Mouse (Mus musculus) left cerebral cortex, postnatal 10 days (tissue): ENCODE results near the gene Pcyt1a. TPM values are rescaled to one million over a fixed set of nuclear protein-coding genes. Genes with fewer than 3 reads are reported as not detected.
"Not testable (repeated sequence)": the region's sequence is repeated elsewhere in the genome, so short reads cannot be mapped to it uniquely, and the experiment has no call there.

Source experiments
- DNase-seq, 2 experiments: peaks; one replicate each; pipeline ENCODE4 v3.0.0; 2021 to 2022; ENCODE audit warnings: low spot score in 2 of 2, mixed read lengths in 1 of 2; ENCODE audit errors: extremely low spot score in 1 of 2
- intact Hi-C: fragments of 180-260 bp; cut with DNase I; formaldehyde crosslinking; loops from one replicate; pipeline ENCODE4 v1.15.1; 2025
- total RNA-seq, 2 experiments: library from RNA; stranded (reverse); gene quantifications; 2 replicates each; pipeline ENCODE4 v1.2.3; 2021

Gene Pcyt1a
- total RNA-seq, 2 experiments from 2014 or later, result 44.1 to 44.3 TPM

- DNase-seq, result peak in 1 of 2 experiments; percentile 8
- intact Hi-C loops, result no loop called here
Observed at GRCm38 (mm10) chr16:32431047-32431591, 398 bp downstream of the Pcyt1a start.

DNA sequence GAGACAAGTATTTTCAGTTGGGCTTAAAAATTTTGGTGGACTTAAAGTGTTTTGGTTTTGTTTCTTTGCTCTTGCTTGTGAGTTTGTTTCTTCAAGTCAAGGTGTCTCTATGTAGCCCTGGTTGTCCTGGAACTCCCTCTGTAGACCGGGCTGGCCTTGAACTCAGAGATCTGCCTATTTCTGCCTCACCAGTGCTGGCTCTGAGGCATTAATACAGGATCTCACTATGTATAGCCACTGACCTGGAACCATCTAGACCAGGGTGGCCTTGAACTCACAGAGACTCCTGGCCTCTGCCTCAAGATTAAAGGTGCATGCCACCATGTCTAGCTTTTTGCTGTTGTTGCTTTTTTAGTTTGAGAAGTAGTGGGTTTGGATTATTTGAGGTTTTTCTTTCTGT, 1.2 kb downstream of the Pcyt1a start:
- intact Hi-C loops, result no loop called here
- no peak for DNase-seq

DNA sequence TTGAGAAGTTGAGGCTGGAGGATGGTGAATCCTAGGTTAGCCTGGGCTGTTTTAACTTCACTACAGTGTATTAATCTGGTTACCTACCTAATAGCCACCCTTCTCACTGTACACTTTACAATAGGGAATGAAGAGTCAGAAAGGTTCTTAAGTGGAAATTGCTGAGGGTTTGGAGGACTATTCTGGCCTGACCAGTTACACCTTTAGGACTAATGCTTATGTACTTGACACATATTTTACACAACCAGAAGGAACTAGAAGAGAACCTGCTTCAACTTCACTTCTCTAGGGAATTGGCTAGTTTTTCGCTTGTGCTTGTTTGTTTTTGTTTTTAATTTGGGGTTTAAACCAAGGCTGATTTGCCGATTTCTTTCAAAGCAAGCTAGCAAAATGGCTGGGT, 2.4 kb downstream of the Pcyt1a start:
- DNase-seq, result no peak
- intact Hi-C loops, result no loop called here

GRCm38 (mm10) chr16:32434066-32434465, 3.3 kb downstream of the Pcyt1a start:
- no peak for DNase-seq
- intact Hi-C loops, result no loop called here

DNA sequence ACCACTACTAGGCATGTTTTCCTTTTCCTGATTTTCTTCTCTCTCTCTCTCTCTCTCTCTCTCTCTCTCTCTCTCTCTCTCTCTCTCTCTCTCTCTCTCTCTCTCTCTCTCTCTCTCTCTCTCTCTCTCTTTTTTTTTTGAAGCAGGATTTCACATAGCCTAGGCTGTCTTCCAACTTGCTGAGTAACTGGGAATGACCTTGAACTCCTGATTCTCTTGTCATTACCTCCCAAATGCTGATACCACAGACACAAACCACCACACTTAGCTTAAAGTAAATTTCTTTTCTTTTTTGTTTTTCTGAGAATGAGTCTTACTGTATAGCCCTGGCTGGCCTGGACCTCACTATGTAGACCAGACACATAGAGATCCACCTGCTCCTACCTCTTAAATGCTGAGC, 4.0 kb downstream of the Pcyt1a start:
- DNase-seq, result no peak
- intact Hi-C loops, result no loop called here

DNA sequence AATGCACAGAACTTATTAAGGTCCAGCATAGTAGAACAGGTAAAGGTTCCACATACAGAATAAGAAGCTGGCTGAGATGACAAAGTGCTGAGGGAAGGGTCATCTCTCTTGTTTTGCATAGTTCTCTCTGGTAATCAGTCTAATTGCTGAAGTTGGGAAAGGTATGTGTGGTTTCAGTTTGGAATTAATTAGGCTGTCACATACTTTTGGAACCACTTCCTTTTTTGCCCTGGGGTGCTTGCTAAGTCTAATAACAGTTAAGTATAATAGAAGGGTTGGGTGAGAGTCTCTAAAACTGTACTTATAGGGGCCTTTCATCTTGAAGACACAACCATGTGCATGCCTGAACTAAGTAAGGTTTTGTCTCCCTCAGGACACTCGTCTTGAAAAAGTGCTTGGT, 5.9 kb downstream of the Pcyt1a start:
- DNase-seq, result no peak
- intact Hi-C loops, result no loop called here

GRCm38 (mm10) chr16:32437266-32437665, 6.5 kb downstream of the Pcyt1a start:
- intact Hi-C loops, result no loop called here
- no peak for DNase-seq

DNA sequence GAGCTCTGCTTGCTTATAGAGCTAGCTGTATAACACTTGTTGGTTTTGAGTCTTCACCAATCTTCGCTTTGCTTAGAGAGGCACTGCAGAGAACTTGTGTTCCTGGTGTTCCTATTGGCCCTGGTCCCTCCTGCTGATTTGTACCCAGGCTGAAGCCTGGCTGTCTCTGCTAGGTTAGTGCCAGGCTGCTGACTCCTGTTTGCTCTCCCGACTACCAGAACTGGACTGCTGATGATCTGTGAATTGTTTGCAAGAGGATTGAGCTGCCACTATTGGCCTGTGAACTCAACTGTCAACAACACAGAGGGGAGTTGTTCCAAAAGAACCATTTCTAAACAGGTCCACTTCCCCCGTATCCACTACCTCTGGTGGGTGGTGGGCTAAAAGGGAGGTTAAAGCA, 10.7 kb downstream of the Pcyt1a start:
- intact Hi-C loops, result no loop called here
- DNase-seq, result no peak

GRCm38 (mm10) chr16:32444615-32445014, 13.9 kb downstream of the Pcyt1a start:
- DNase-seq, intact Hi-C loops: not testable (repeated sequence)

DNA sequence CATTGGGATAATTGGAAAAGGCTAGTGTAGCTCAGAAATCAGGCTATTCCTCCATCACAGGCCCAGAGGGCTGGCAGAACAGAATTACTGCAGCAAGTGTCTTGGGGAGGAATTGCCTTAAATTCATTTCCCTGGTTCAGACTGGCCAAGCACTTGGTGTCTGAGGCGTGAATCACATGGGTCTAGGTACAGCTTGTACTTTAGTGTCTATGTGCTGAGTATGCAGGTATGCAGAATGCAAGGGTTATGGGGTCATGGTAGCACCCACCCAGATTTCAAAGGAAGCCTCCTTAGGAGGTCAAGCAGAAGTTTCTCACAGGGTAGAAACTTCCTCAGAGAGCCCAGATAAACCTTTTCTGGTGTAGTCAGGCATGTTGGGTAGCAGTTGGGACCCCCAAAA, 14.8 kb downstream of the Pcyt1a start:
- intact Hi-C loops, result no loop called here
- DNase-seq, result no peak

GRCm38 (mm10) chr16:32446563-32447138, 15.9 kb downstream of the Pcyt1a start:
- intact Hi-C loops, result no loop called here
- DNase-seq, result no peak

DNA sequence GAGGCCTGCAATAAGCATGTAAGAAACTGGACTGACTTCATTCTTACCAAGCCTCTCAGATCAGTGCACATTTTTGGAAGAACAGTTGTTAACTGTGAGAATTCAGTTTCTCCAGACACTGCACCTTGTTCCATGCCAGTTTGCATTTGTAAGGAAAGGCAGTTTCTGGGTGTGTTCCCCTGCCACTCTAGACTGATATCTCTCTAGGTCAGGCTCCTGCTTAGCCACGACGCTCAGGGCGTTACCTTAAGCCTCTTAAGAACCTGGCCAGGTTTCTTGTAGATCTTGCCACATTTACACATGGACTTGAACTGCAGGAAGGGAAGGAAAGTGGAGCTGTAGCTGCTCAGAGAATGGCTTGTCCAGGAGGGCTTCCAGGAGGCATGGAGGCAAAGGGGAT, 18.9 kb downstream of the Pcyt1a start:
- intact Hi-C loops, result no loop called here
- DNase-seq, result no peak

GRCm38 (mm10) chr16:32450133-32450532, 19.4 kb downstream of the Pcyt1a start:
- intact Hi-C loops, result no loop called here
- no peak for DNase-seq

DNA sequence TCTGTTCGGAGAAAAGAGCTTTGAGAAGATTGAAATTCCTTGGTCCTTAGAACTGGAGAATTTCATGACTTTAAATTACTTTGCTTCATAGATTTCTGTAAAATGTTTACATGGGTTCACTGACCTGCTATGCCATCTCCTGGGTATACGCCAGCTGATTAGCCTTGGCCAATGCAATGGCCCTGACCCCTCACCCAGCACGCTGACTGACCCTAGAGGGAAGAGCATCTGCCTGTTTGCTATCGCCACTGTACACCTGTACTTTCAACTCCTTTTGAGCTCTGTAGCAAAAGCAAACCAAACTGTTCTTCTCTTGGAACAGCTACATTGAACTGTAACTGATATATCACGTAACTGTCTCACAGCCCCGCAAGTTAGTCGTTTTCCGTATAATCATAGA, 22.4 kb downstream of the Pcyt1a start:
- DNase-seq, result no peak
- intact Hi-C loops, result no loop called here

DNA sequence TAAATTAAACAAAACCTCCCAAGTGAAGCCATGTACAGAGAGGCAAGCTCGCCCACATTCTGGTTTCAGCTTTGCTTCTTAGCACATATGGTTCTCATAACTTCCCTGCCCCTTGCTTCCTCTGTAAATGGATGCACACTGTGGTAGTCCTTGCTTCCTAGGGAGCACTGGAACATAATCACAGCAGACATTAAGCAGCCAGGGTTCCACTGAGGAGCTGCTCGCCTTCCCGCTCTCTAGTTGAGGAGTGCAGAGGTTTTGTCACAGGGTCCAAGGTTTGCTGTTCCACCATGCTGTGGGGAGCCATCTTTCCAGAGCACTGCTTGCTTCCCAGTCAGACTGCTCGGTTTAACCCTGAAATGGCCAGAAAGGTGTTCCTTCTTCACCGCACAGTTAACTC, 23.9 kb downstream of the Pcyt1a start:
- intact Hi-C loops, result no loop called here
- no peak for DNase-seq

DNA sequence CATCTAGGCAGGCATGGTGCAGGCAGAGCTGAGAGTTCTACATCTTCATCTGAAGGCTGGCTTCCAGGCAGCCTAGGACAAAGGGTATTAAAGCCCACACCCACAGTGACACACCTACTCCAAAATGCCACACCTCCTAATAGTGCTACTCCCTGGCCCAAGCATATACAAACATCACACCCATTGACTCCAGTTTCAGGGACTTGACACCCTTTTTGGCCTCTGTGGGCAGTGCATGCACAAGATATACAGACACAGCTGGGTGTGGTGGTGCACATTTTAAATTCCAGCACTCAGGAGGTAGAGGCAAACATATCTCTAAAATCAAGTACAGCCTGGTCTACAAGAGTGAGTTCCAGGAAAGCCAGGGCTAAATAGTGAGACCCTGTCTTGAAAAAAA, 25.4 kb downstream of the Pcyt1a start:
- intact Hi-C loops, result no loop called here
- no peak for DNase-seq

DNA sequence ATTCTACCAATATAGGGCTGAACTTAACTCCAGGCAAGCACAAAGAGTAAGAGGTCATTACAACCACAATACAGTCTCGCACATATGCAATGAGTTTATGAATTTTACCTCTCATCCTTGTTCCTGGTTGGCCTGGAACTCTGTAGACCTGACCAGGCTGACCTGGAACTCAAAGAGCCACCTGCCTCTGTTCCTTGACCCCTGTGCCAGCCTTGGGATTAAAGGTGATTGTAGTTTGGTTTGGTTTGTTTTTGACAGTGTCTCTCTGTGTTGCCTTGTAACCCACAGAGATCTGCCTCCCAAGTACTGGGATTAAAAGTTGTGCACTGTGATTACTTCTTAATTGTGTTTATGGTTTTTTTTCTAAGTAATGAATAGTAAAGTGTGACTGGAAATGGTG, 26.0 kb downstream of the Pcyt1a start:
- DNase-seq, result no peak
- intact Hi-C loops, result no loop called here

DNA sequence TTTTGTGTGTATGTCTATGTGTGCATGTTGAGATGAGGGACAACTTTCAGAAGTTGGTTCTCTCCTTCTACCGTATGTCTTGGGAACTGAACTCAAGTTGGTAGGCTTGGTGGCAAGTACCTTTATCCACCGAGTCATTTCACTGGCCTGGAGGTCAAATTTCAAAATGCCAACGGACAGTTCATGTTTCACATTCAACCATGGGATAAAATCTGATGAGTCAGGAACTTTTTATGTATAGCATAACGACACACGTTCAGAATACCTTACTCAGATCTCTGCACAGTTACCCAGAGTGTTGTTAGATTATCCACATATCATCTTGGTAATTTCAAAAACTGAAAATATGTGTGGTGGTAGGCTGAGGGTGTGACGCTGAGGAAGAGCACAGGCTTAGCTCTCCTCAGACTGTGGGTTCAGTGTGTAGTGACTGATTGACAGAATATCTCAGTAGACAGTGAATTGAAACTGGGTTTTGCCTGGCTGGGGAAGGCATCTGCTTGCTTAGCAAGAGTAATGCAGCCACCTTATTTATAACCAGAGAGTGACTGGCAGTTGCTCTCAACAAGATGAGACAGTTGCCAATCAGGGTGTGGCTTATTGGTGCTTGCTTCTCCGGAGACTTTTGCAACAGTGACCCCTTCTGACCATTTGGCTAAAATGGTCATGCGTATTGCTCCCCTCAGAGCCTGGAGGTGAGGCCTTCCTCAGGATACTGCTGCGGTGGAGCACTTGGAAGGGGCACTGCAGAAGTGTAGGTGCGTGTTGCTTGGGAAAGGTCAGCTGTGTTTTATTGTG, 27.1 kb downstream of the Pcyt1a start:
- intact Hi-C loops, result no loop called here

GRCm38 (mm10) chr16:32460518-32460917, 29.8 kb downstream of the Pcyt1a start:
- intact Hi-C loops, result no loop called here
- DNase-seq, result no peak

More for the DNA sequence above, 27.1 kb downstream of the Pcyt1a start:
- DNase-seq, result peak; percentile 18 to 58

DNA sequence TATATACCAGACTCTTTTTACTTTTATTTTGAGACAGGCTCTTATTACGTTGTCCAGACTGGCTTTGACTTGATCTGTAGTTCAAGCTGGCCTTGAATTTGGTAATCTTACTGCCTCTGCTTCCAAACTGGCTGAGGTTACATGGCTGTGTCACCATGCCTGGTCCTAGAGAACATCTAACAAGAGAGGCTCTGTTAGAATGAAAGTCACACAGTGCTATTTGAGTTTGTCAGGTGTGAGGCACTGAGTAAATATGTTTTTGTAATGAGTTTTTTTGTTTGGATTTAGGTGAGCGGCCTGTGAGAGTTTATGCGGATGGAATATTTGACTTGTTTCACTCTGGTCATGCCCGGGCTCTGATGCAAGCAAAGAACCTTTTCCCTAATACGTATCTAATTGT, 31.0 kb downstream of the Pcyt1a start:
- intact Hi-C loops, result no loop called here
- DNase-seq, result no peak
